Mouse (Mus musculus) kidney, postnatal 14 days (tissue): Measurements from ENCODE around the gene Enpp3.

Source experiments
- DNase-seq: peaks from one replicate; pipeline ENCODE4 v3.0.0; 2022; ENCODE audit warnings: mixed read lengths

Enpp3 gene

GRCm38 (mm10) chr10:24758326-24758915 is 84.2 kb downstream of the Enpp3 start:
- DNase-seq: no peak

GRCm38 (mm10) chr10:24754874-24755540 is 87.6 kb downstream of the Enpp3 start:
- DNase-seq: no peak

GRCm38 (mm10) chr10:24754251-24754835 is 88.3 kb downstream of the Enpp3 start:
- peak; percentile 3 for DNase-seq

GRCm38 (mm10) chr10:24753536-24754250 is 88.9 kb downstream of the Enpp3 start:
- peak; percentile 10 for DNase-seq

GRCm38 (mm10) chr10:24742950-24743487 is 99.6 kb downstream of the Enpp3 start:
- DNase-seq: no peak

GRCm38 (mm10) chr10:24741229-24742198 is 101.1 kb downstream of the Enpp3 start:
- DNase-seq: no peak

GRCm38 (mm10) chr10:24739171-24739570 is 103.5 kb downstream of the Enpp3 start:
- DNase-seq: no peak

GRCm38 (mm10) chr10:24738456-24738855 is 104.2 kb downstream of the Enpp3 start:
- no peak for DNase-seq

- DNase-seq: no peak
Observed at GRCm38 (mm10) chr10:24735027-24735777, 107.4 kb downstream of the Enpp3 start.

GRCm38 (mm10) chr10:24727478-24727877 is 115.1 kb downstream of the Enpp3 start:
- no peak for DNase-seq

GRCm38 (mm10) chr10:24725197-24725596 is 117.4 kb downstream of the Enpp3 start:
- DNase-seq: no peak
